Mouse (Mus musculus) limb, embryonic 13.5 days (tissue): ENCODE measurements at regions not wholly inside any gene's neighbourhood (a gene's known extent, or its start where the extent isn't known, plus 50 kb on each side); places are given as distances from the start of the nearest gene placed in this dataset.

ENCODE experiments used
- ATAC-seq: fragments of 200-750 bp; cut with Nextera tagmentation; 2 replicates; pipeline ENCODE4 v1.8.0; 2017; ENCODE audit warnings: low read depth, moderate number of reproducible peaks, moderate TSS enrichment; ENCODE audit not compliant: low FRiP score
- H3K27ac ChIP-seq: fragments of 300-500 bp; sonication (generic); 2 replicates; pipeline ENCODE4 v1.5.1; 2015; ENCODE audit warnings: inconsistent platforms, mild to moderate bottlenecking, moderate library complexity
- H3K27me3 ChIP-seq: fragments of 300-500 bp; sonication (generic); 2 replicates; pipeline ENCODE4 v1.6.1; 2015; ENCODE audit warnings: mild to moderate bottlenecking, inconsistent platforms
- H3K36me3 ChIP-seq: fragments of 300-500 bp; sonication (generic); 2 replicates; pipeline ENCODE4 v1.6.1; 2015; ENCODE audit warnings: inconsistent platforms, mild to moderate bottlenecking, moderate library complexity
- H3K4me1 ChIP-seq: fragments of 300-500 bp; sonication (generic); 2 replicates; pipeline ENCODE4 v1.6.1; 2015; ENCODE audit warnings: inconsistent platforms
- H3K4me2 ChIP-seq: fragments of 300-500 bp; sonication (generic); replicated peaks from 2 replicates; pipeline ENCODE4 v1.6.1; 2015; ENCODE audit warnings: inconsistent platforms, mild to moderate bottlenecking, moderate library complexity
- H3K4me3 ChIP-seq: fragments of 300-500 bp; sonication (generic); 2 replicates; pipeline ENCODE4 v1.5.1; 2015; ENCODE audit warnings: moderate library complexity, mild to moderate bottlenecking, inconsistent platforms
- H3K9ac ChIP-seq: fragments of 300-500 bp; sonication (generic); 2 replicates; pipeline ENCODE4 v1.6.1; 2015; ENCODE audit warnings: mild to moderate bottlenecking, inconsistent platforms
- H3K9me3 ChIP-seq: fragments of 300-500 bp; sonication (generic); 2 replicates; pipeline ENCODE4 v1.6.1; 2016; ENCODE audit warnings: inconsistent platforms
- WGBS: fragments of 180-500 bp; shearing (Covaris S2); methylation state at CpG from one replicate; pipeline ENCODE4 v1.1.7; 2015; 5-methylcytosine and 5-hydroxymethylcytosine counted together

GRCm38 (mm10) chr6:141041781-141042625, 207.1 kb upstream of the Pde3a start:
- Histone ChIP-seq H3K4me3 (no peak overlapping the region), H3K27me3 (no peaks in the 10 kb centered on the region), H3K36me3 (no peaks in the 10 kb centered on the region), H3K9ac (no peak overlapping the region), H3K27ac (no peak overlapping the region), H3K9me3 (no peaks in the 10 kb centered on the region), H3K4me1 (no peaks in the 10 kb centered on the region), H3K4me2 (no peak overlapping the region)
- no peak for ATAC-seq
- WGBS = 73% methylated on average over 16 of the region's 16 CpGs

- Histone ChIP-seq H3K9me3 (no peaks in the 10 kb centered on the region), H3K9ac (no peak overlapping the region), H3K27ac (no peak overlapping the region), H3K4me3 (no peak overlapping the region), H3K4me1 (peaks cover 11% of the 10 kb centered on the region; the same call in 1 of the 2 replicates), H3K27me3 (no peaks in the 10 kb centered on the region), H3K36me3 (no peaks in the 10 kb centered on the region), H3K4me2 (no peak overlapping the region)
- no peak for ATAC-seq
- WGBS = 83% methylated on average over 2 of the region's 2 CpGs
Observed at GRCm38 (mm10) chr6:141048271-141048670, 200.8 kb upstream of the Pde3a start.

- Histone ChIP-seq H3K4me1 (peaks cover 11% of the 10 kb centered on the region; the same call in 1 of the 2 replicates), H3K9me3 (no peaks in the 10 kb centered on the region), H3K4me3 (no peak overlapping the region), H3K4me2 (no peak overlapping the region), H3K27ac (no peak overlapping the region), H3K27me3 (no peaks in the 10 kb centered on the region), H3K36me3 (no peaks in the 10 kb centered on the region), H3K9ac (no peak overlapping the region)
- ATAC-seq = no peak; the same call in 1 of the 2 replicates
- 39% methylated on average over 11 of the region's 11 CpGs for WGBS
Observed at GRCm38 (mm10) chr6:141050038-141050684, 198.9 kb upstream of the Pde3a start.

GRCm38 (mm10) chr6:141054026-141054425, 195.0 kb upstream of the Pde3a start:
- ATAC-seq = no peak
- Histone ChIP-seq H3K4me2 (no peak overlapping the region), H3K4me3 (no peak overlapping the region), H3K36me3 (no peaks in the 10 kb centered on the region), H3K4me1 (peaks cover 11% of the 10 kb centered on the region; the same call in 1 of the 2 replicates), H3K27me3 (no peaks in the 10 kb centered on the region), H3K27ac (no peak overlapping the region), H3K9me3 (peaks cover 4% of the 10 kb centered on the region; the same call in 1 of the 2 replicates), H3K9ac (no peak overlapping the region)
- WGBS = 83% methylated on average over 7 of the region's 7 CpGs

- no peak overlapping the region for H3K4me2 ChIP-seq
- H3K4me1 ChIP-seq = no peaks in the 10 kb centered on the region
- no peaks in the 10 kb centered on the region for H3K27me3 ChIP-seq
- H3K27ac ChIP-seq = no peak overlapping the region
- no peak overlapping the region for H3K9ac ChIP-seq
- H3K36me3 ChIP-seq = no peaks in the 10 kb centered on the region
- WGBS = 91% methylated on average over 11 of the region's 11 CpGs
- no peak overlapping the region for H3K4me3 ChIP-seq
- H3K9me3 ChIP-seq = peaks cover 4% of the 10 kb centered on the region; the same call in 1 of the 2 replicates
- no peak for ATAC-seq
Observed at GRCm38 (mm10) chr6:141059250-141059916, 189.7 kb upstream of the Pde3a start.

- Histone ChIP-seq H3K4me3 (no peak overlapping the region), H3K4me2 (no peak overlapping the region), H3K27ac (no peak overlapping the region), H3K36me3 (no peaks in the 10 kb centered on the region), H3K9ac (no peak overlapping the region), H3K4me1 (no peaks in the 10 kb centered on the region), H3K9me3 (no peaks in the 10 kb centered on the region; the same call in 1 of the 2 replicates), H3K27me3 (no peaks in the 10 kb centered on the region)
- 81% methylated on average over 4 of the region's 4 CpGs for WGBS
- no peak for ATAC-seq
Observed at GRCm38 (mm10) chr6:141065724-141066123, 183.3 kb upstream of the Pde3a start.

GRCm38 (mm10) chr6:141068861-141069467, 180.1 kb upstream of the Pde3a start:
- no peak overlapping the region for H3K4me3 ChIP-seq
- H3K4me1 ChIP-seq = no peaks in the 10 kb centered on the region
- 73% methylated on average over 6 of the region's 6 CpGs for WGBS
- no peak overlapping the region for H3K4me2 ChIP-seq
- no peaks in the 10 kb centered on the region for H3K27me3 ChIP-seq
- H3K27ac ChIP-seq = no peak overlapping the region
- no peak for ATAC-seq
- no peaks in the 10 kb centered on the region for H3K36me3 ChIP-seq
- H3K9ac ChIP-seq = no peak overlapping the region
- no peaks in the 10 kb centered on the region; the same call in 1 of the 2 replicates for H3K9me3 ChIP-seq

- H3K9ac ChIP-seq = no peak overlapping the region
- H3K4me2 ChIP-seq = no peak overlapping the region
- no peaks in the 10 kb centered on the region for H3K4me1 ChIP-seq
- 87% methylated on average over 6 of the region's 6 CpGs for WGBS
- no peaks in the 10 kb centered on the region for H3K9me3 ChIP-seq
- no peaks in the 10 kb centered on the region for H3K27me3 ChIP-seq
- no peak overlapping the region for H3K4me3 ChIP-seq
- no peak overlapping the region for H3K27ac ChIP-seq
- no peaks in the 10 kb centered on the region for H3K36me3 ChIP-seq
- no peak for ATAC-seq
Observed at GRCm38 (mm10) chr6:141069896-141070295, 179.2 kb upstream of the Pde3a start.

GRCm38 (mm10) chr6:141071507-141071906, 177.6 kb upstream of the Pde3a start:
- H3K27ac ChIP-seq = no peak overlapping the region
- H3K4me1 ChIP-seq = no peaks in the 10 kb centered on the region
- H3K4me3 ChIP-seq = no peak overlapping the region
- no peak for ATAC-seq
- no peaks in the 10 kb centered on the region for H3K36me3 ChIP-seq
- no peaks in the 10 kb centered on the region for H3K27me3 ChIP-seq
- H3K9me3 ChIP-seq = no peaks in the 10 kb centered on the region
- H3K9ac ChIP-seq = no peak overlapping the region
- no peak overlapping the region for H3K4me2 ChIP-seq
- 86% methylated on average over 2 of the region's 2 CpGs for WGBS

GRCm38 (mm10) chr6:141091076-141091780, 157.8 kb upstream of the Pde3a start:
- Histone ChIP-seq H3K36me3 (no peaks in the 10 kb centered on the region), H3K9me3 (no peaks in the 10 kb centered on the region), H3K27me3 (no peaks in the 10 kb centered on the region), H3K27ac (no peak overlapping the region), H3K4me1 (no peaks in the 10 kb centered on the region), H3K4me2 (no peak overlapping the region), H3K4me3 (no peak overlapping the region), H3K9ac (no peak overlapping the region)
- WGBS = 54% methylated on average over 9 of the region's 9 CpGs
- no peak for ATAC-seq

- H3K4me2 ChIP-seq = no peak overlapping the region
- ATAC-seq = no peak
- no peak overlapping the region for H3K27ac ChIP-seq
- no peaks in the 10 kb centered on the region for H3K36me3 ChIP-seq
- no peaks in the 10 kb centered on the region for H3K4me1 ChIP-seq
- no peaks in the 10 kb centered on the region for H3K27me3 ChIP-seq
- WGBS = 79% methylated on average over 6 of the region's 6 CpGs
- H3K9me3 ChIP-seq = no peaks in the 10 kb centered on the region
- no peak overlapping the region for H3K9ac ChIP-seq
- no peak overlapping the region for H3K4me3 ChIP-seq
Observed at GRCm38 (mm10) chr6:141091781-141092140, 157.3 kb upstream of the Pde3a start.
